Mouse (Mus musculus): ENCODE data around the gene Sympk.

Gene Sympk

GRCm38 (mm10) chr7:19024096-19024506, at the start of gene Sympk:
Gene Sympk (plus strand): TSS chr7:19024377.
- peak; percentile 97 for DNase-seq (ENCODE audit: low spot score)

- DNase-seq (ENCODE audit: low spot score): no peak
Measured at GRCm38 (mm10) chr7:18978381-18978780, 45.8 kb upstream of the Sympk start.

DNA sequence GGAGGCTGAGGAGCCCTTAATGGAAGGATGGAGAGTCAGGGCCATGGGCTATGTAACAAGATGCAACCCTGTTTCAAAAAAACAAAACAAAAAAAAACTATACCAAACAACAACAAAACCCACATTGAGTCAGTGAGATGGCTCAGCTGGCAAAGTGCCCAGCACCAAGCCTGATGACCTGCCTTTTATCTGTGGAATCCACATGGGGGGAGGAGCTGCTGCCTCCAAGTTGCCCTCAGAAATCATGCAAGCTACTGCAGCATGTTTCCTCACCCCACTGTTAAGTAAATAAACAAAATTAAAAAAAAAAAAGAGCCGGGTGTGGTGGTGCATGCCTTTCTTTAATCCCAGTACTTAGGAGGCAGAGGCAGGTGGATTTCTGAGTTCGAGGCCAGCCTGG, 37.7 kb upstream of the Sympk start:
- DNase-seq (ENCODE audit: low spot score): no peak

- DNase-seq (ENCODE audit: low spot score): no peak
Measured at GRCm38 (mm10) chr7:18987100-18987499, 37.1 kb upstream of the Sympk start, which contains the start of gene Nanos2. Gene Nanos2 (plus strand): TSS chr7:18987400.

GRCm38 (mm10) chr7:18987747-18988146, 36.4 kb upstream of the Sympk start:
- no peak for DNase-seq (ENCODE audit: low spot score)

DNA sequence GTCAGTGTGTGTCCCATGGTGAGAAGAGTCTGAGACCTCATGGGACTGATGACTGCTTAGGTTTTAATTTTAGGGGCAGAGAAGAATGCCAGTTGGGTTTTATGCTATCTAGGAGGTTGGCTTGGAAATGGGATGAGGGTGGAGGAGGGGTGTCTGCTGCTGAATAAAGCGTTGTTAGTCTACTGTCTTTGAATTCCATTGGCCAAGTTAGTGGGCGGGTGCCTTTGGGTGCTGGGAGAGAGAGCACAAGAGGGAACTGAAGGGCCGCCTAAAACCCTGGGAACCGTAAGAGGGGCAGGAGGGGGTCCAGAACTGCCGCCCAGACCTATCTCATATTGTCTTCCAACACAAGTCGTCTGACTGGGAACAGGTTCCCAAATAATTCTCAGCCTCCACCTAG, 35.4 kb upstream of the Sympk start:
- DNase-seq (ENCODE audit: low spot score): no peak

DNA sequence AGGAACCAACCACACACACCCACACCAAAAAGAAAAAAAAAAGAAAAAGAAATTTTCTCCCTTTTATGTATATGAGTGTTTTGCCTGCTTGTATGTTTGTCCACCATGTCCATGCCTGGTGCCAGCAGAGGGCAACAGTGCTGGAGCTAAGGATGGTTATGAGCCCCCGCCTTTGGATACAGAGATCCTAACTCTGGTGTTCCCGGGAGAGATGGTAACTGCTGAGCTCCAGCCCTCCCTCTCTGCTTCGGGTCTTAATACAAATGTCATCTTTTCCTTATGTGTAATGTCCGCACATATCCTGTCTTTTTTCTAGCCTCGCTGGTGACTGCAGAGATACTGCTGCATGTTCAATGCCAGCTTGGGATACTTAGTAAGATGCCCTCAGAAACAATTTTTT, 34.2 kb upstream of the Sympk start:
- DNase-seq (ENCODE audit: low spot score): no peak

DNA sequence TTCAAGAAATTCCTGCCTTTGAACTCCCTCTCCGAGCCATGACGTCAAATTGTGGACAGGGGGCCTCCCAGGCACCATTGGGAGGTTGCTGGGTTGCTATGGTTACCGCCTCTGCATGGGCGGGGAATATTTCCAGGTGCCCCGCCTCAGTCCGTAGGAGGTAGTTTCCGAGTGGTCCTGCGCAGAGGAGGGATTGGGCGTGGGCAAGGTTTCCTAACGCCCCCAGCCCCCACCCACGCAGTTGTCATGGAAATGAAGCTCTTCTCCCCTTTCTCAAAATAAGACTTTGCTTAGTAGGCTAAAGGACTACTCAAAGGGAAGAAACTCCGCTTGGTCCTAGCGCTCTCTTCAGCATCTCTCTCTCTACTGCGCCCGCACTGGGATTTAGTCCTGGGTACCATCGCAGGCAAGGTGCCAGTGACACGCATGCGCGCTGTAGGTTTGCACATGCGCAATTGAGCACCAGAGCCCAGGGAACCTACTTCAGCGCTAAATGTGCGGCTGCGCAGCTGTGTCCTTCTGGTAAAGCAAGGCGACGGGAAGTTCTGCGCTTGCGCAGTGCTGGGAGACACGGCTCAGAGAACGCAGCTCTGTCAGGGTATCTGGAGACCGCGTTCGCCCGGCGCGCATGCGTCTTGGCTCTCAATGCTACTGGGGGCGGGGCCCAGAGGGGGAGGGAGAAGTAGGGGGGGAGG, 33.4 kb upstream of the Sympk start, which contains the start of gene Mypop:
Mypop (plus strand) TSS at position 645 of the 695 bp plus-strand sequence.
- DNase-seq (ENCODE audit: low spot score): peak; percentile 100

- no peak for DNase-seq (ENCODE audit: low spot score)
Measured at GRCm38 (mm10) chr7:18991660-18992293, 32.4 kb upstream of the Sympk start.

DNA sequence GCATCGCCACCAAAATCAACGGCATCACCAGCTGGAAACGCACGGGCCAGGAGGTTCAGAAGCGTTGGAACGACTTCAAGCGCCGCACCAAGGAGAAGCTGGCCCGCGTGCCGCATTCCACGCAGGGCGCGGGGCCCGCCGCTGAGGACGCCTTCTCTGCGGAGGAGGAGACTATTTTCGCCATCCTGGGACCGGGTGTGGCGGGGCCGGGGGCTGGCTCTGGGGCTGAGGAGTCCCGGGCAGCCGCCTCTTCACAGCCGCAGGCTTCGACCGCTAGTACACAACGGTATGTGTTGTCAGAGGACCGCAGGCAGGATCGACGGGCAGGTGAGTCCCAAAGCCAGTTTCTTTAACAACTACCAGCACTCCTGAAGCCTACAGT, 31.9 kb upstream of the Sympk start:
- no peak for DNase-seq (ENCODE audit: low spot score)

- no peak for DNase-seq (ENCODE audit: low spot score)
Measured at GRCm38 (mm10) chr7:18993036-18993435, 31.1 kb upstream of the Sympk start.

DNA sequence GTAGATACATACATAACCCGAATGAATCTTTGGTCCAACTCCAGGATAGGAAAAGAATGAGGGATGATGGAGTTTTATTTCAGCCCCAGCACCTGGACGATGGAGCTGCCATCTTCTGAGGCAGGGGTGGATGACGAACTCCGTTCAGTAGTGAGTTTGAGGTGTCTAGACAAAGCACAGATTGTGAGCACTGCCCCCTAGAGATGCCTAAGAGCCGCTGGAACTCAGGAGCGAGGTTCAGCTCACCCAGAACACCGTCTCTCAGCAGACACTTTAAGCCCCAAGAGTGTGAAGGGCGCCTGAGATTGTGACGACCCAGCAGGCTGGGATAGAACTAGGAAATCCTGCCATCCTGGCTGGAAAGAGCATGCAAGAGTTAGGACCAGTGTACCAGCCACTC, 25.3 kb upstream of the Sympk start:
- DNase-seq (ENCODE audit: low spot score): no peak

- DNase-seq (ENCODE audit: low spot score): no peak
Measured at GRCm38 (mm10) chr7:19000421-19000820, 23.8 kb upstream of the Sympk start.

GRCm38 (mm10) chr7:19001066-19001806, 22.9 kb upstream of the Sympk start:
- peak; percentile 80 for DNase-seq (ENCODE audit: low spot score)

GRCm38 (mm10) chr7:19001807-19002085, 22.4 kb upstream of the Sympk start:
- no peak for DNase-seq (ENCODE audit: low spot score)

- DNase-seq (ENCODE audit: low spot score): no peak
Measured at GRCm38 (mm10) chr7:19002115-19002514, 22.1 kb upstream of the Sympk start.

GRCm38 (mm10) chr7:19002848-19003498, 21.2 kb upstream of the Sympk start:
- peak; percentile 89 for DNase-seq (ENCODE audit: low spot score)

DNA sequence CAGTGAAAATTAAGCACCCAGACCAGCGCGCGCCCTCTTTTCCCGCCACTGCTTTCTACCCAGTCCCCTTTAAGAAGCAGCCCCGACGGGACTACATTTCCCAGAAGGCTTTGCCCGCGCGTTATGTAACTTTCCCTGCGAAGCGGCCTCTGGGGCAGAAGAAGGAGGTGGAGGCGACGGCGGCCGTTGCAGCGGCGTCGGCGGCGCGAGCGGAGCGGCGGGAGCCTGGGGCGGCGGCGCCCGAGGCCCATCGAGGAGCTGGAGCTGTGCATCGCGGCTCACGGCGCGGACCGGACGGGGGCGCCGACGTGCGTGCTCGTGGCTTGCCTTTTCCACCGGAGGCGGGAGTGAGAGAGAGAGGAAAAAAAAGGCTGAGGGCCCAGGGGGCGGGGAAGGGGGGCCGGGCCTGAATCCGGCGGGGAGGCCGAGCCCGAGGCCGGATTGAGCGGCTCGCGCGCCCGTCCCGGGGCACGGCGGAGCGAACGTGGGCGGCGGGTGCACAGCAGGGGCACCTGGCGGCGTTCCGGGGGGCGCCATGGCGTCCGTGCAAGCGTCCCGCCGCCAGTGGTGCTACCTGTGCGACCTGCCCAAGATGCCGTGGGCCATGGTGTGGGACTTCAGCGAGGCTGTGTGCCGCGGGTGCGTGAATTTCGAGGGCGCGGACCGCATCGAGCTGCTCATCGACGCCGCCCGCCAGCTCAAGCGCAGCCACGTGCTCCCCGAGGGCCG, 20.1 kb upstream of the Sympk start, which contains the start of gene Irf2bp1:
Irf2bp1 (plus strand) TSS at position 143 of the 729 bp plus-strand sequence.
- DNase-seq (ENCODE audit: low spot score): peak; percentile 96

- DNase-seq (ENCODE audit: low spot score): no peak
Measured at GRCm38 (mm10) chr7:19004631-19005079, 19.5 kb upstream of the Sympk start.

DNA sequence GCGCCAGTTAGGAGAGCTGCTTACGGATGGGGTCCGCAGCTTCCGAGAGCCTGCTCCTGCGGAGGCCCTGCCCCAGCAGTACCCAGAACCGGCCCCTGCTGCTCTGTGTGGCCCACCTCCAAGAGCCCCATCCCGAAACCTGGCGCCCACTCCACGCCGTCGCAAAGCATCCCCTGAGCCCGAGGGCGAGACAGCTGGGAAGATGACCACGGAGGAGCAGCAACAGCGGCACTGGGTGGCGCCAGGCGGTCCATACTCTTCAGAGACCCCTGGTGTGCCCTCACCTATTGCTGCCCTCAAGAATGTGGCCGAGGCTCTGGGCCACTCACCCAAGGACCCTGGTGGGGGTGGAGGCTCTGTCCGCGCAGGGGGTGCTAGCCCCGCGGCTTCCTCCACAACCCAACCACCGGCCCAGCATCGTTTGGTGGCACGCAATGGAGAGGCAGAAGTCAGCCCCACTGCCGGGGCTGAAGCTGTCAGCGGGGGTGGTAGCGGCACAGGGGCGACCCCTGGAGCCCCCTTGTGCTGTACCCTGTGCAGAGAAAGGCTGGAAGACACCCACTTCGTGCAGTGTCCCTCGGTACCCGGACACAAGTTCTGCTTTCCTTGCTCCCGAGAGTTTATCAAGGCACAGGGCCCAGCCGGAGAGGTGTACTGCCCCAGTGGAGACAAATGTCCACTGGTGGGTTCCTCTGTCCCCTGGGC, 18.6 kb upstream of the Sympk start:
- no peak for DNase-seq (ENCODE audit: low spot score)

- DNase-seq (ENCODE audit: low spot score): peak; percentile 88
Measured at GRCm38 (mm10) chr7:19006476-19006875, 17.7 kb upstream of the Sympk start.

All from lung, postnatal 25 days (tissue).